Mouse (Mus musculus) CH12.LX (cell line): ENCODE results near the gene Pank2. TPM values are rescaled to one million over a fixed set of nuclear protein-coding genes. Genes with fewer than 3 reads are reported as not detected.

Experiments
- DNase-seq: peaks from one replicate; pipeline ENCODE4 v3.0.0-alpha.2; 2013; ENCODE audit errors: extremely low read depth
- H3K27ac ChIP-seq: 2 replicates; pipeline ENCODE4 v1.5.1; 2012; ENCODE audit warnings: low read depth, mild to moderate bottlenecking, control low read depth, moderate library complexity; ENCODE audit not compliant: insufficient read depth
- H3K27me3 ChIP-seq: replicated peaks from 2 replicates; pipeline ENCODE3; 2012; ENCODE audit warnings: inconsistent platforms
- H3K36me3 ChIP-seq, 2 experiments: replicated peaks in 1 of 2; 2 replicates each; pipeline versions ENCODE3 to v1.6.1; 2012; ENCODE audit warnings: inconsistent platforms in 1 of 2, low read length in 1 of 2, mild to moderate bottlenecking in 1 of 2, mixed read lengths in 1 of 2, moderate library complexity in 1 of 2; ENCODE audit not compliant: control insufficient read depth in 1 of 2, insufficient read depth in 1 of 2
- H3K4me1 ChIP-seq, 2 experiments: 2 replicates each; pipeline ENCODE4 v1.6.1; 2012; ENCODE audit warnings: inconsistent platforms in 1 of 2, moderate library complexity in 1 of 2; ENCODE audit not compliant: insufficient read depth in 2 of 2, control insufficient read depth in 1 of 2
- H3K4me2 ChIP-seq: 2 replicates; pipeline ENCODE4 v1.6.1; 2012; ENCODE audit warnings: low read depth, mild to moderate bottlenecking, control low read depth; ENCODE audit not compliant: poor library complexity, insufficient read depth, severe bottlenecking
- H3K4me3 ChIP-seq, 3 experiments: fragments of 150-350 bp in 1 of 3; sonication (generic) in 1 of 3; replicated peaks in 1 of 3; 2 replicates each; pipeline versions ENCODE3 to v1.5.1; 2011 to 2012; ENCODE audit warnings: low read depth in 2 of 3, low read length in 2 of 3, mild to moderate bottlenecking in 2 of 3, moderate library complexity in 2 of 3, control low read depth in 1 of 3, improper control_type of control experiment in 1 of 3, inconsistent platforms in 1 of 3, mixed read lengths in 1 of 3; ENCODE audit not compliant: poor library complexity in 1 of 3
- H3K79me2 ChIP-seq: replicated peaks from 2 replicates; pipeline ENCODE4 v1.6.1; 2012; ENCODE audit warnings: mild to moderate bottlenecking, moderate library complexity; ENCODE audit not compliant: control insufficient read depth, poor library complexity, insufficient read depth, severe bottlenecking; ENCODE audit errors: extremely low read depth
- H3K9ac ChIP-seq: 2 replicates; pipeline ENCODE4 v1.6.1; 2012; ENCODE audit warnings: low read depth, mild to moderate bottlenecking, control low read depth, moderate library complexity; ENCODE audit not compliant: insufficient read depth
- H3K9me3 ChIP-seq: replicated peaks from 2 replicates; pipeline ENCODE3; 2012; ENCODE audit warnings: low read length, inconsistent platforms, mixed read lengths
- BHLHE40 ChIP-seq: IDR thresholded peaks from 2 replicates; pipeline ENCODE4 v1.6.1; 2011; ENCODE audit warnings: mild to moderate bottlenecking, low read depth, low read length, improper control_type of control experiment
- CHD1 ChIP-seq: IDR thresholded peaks from 2 replicates; pipeline ENCODE4 v1.6.1; 2012; ENCODE audit warnings: low read depth, low read length, improper control_type of control experiment, inconsistent platforms
- CHD2 ChIP-seq: IDR thresholded peaks from 2 replicates; pipeline ENCODE4 v1.6.1; 2011; ENCODE audit warnings: low read length, improper control_type of control experiment
- CTCF ChIP-seq, 2 experiments: IDR thresholded peaks in 1 of 2; conservative IDR thresholded peaks in 1 of 2; 2 replicates each; pipeline ENCODE4 v1.5.1; 2011 to 2012; ENCODE audit warnings: low read depth in 2 of 2, low read length in 2 of 2, improper control_type of control experiment in 1 of 2, inconsistent platforms in 1 of 2, mild to moderate bottlenecking in 1 of 2, moderate library complexity in 1 of 2
- E2F4 ChIP-seq: IDR thresholded peaks from 2 replicates; pipeline ENCODE4 v1.6.1; 2011; ENCODE audit warnings: low read depth, low read length, improper control_type of control experiment; ENCODE audit not compliant: insufficient replicate concordance
- ELF1 ChIP-seq: IDR thresholded peaks from 2 replicates; pipeline ENCODE4 v1.6.1; 2014; ENCODE audit warnings: low read depth, mild to moderate bottlenecking, inconsistent platforms, low read length, improper control_type of control experiment
- EP300 ChIP-seq: IDR thresholded peaks from 2 replicates; pipeline ENCODE4 v1.6.1; 2011; ENCODE audit warnings: low read length, improper control_type of control experiment
- ETS1 ChIP-seq: conservative IDR thresholded peaks from 2 replicates; pipeline ENCODE4 v1.6.1; 2012; ENCODE audit warnings: low read depth, mild to moderate bottlenecking, inconsistent platforms, low read length, improper control_type of control experiment, moderate library complexity
- GABPA ChIP-seq: IDR thresholded peaks from 2 replicates; pipeline ENCODE4 v1.6.1; 2012; ENCODE audit warnings: low read depth, low read length, improper control_type of control experiment, inconsistent platforms; ENCODE audit not compliant: insufficient replicate concordance
- HCFC1 ChIP-seq: IDR thresholded peaks from 2 replicates; pipeline ENCODE4 v1.6.1; 2012; ENCODE audit warnings: low read depth, mild to moderate bottlenecking, inconsistent platforms, low read length, improper control_type of control experiment
- IRF4 ChIP-seq: IDR thresholded peaks from 2 replicates; pipeline ENCODE4 v1.6.1; 2014; ENCODE audit warnings: low read depth, mild to moderate bottlenecking, inconsistent platforms, low read length, improper control_type of control experiment
- JUN ChIP-seq: IDR thresholded peaks from 2 replicates; pipeline ENCODE4 v1.6.1; 2011; ENCODE audit warnings: low read depth, mild to moderate bottlenecking, low read length, improper control_type of control experiment, moderate library complexity; ENCODE audit not compliant: insufficient read depth
- JUND ChIP-seq: conservative IDR thresholded peaks from 2 replicates; pipeline ENCODE4 v1.6.1; 2011; ENCODE audit warnings: low read depth, low read length, improper control_type of control experiment
- KAT2A ChIP-seq: IDR thresholded peaks from 2 replicates; pipeline ENCODE4 v1.6.1; 2012; ENCODE audit warnings: low read length, improper control_type of control experiment, inconsistent platforms; ENCODE audit not compliant: insufficient replicate concordance
- MAFK ChIP-seq: IDR thresholded peaks from 2 replicates; pipeline ENCODE4 v1.6.1; 2011; ENCODE audit warnings: low read length, improper control_type of control experiment; ENCODE audit not compliant: insufficient replicate concordance
- MAX ChIP-seq: IDR thresholded peaks from 2 replicates; pipeline ENCODE4 v1.6.1; 2011; ENCODE audit warnings: low read length, improper control_type of control experiment
- MAZ ChIP-seq: IDR thresholded peaks from 2 replicates; pipeline ENCODE4 v1.6.1; 2012; ENCODE audit warnings: low read depth, mild to moderate bottlenecking, inconsistent platforms, low read length, improper control_type of control experiment, moderate library complexity
- MEF2A ChIP-seq: IDR thresholded peaks from 2 replicates; pipeline ENCODE4 v1.6.1; 2014; ENCODE audit warnings: low read depth, mild to moderate bottlenecking, inconsistent platforms, low read length, improper control_type of control experiment, borderline replicate concordance
- MXI1 ChIP-seq: IDR thresholded peaks from 2 replicates; pipeline ENCODE4 v1.6.1; 2011; ENCODE audit warnings: mild to moderate bottlenecking, low read depth, low read length, improper control_type of control experiment
- MYC ChIP-seq: IDR thresholded peaks from 2 replicates; pipeline ENCODE4 v1.6.1; 2011; ENCODE audit warnings: low read depth, mild to moderate bottlenecking, improper control_type of control experiment, low read length
- NELFE ChIP-seq: IDR thresholded peaks from 2 replicates; pipeline ENCODE4 v1.6.1; 2011; ENCODE audit warnings: low read depth, low read length, improper control_type of control experiment
- NRF1 ChIP-seq: IDR thresholded peaks from 2 replicates; pipeline ENCODE4 v1.6.1; 2014; ENCODE audit warnings: low read depth, mild to moderate bottlenecking, inconsistent platforms, low read length, improper control_type of control experiment, moderate library complexity
- PAX5 ChIP-seq: IDR thresholded peaks from 2 replicates; pipeline ENCODE4 v1.6.1; 2012; ENCODE audit warnings: low read length, inconsistent platforms, mixed read lengths
- POLR2A ChIP-seq: IDR thresholded peaks from 2 replicates; pipeline ENCODE4 v1.6.1; 2011; ENCODE audit warnings: low read depth, mild to moderate bottlenecking, improper control_type of control experiment, low read length
- POLR2AphosphoS2 ChIP-seq: IDR thresholded peaks from 2 replicates; pipeline ENCODE4 v1.6.1; 2011; ENCODE audit warnings: low read depth, low read length, improper control_type of control experiment
- RAD21 ChIP-seq: IDR thresholded peaks from 2 replicates; pipeline ENCODE4 v1.6.1; 2011; ENCODE audit warnings: low read depth, mild to moderate bottlenecking, low read length, improper control_type of control experiment, moderate library complexity
- RCOR1 ChIP-seq: conservative IDR thresholded peaks from 2 replicates; pipeline ENCODE4 v1.6.1; 2012; ENCODE audit warnings: low read depth, mild to moderate bottlenecking, inconsistent platforms, low read length, improper control_type of control experiment
- SIN3A ChIP-seq: IDR thresholded peaks from 2 replicates; pipeline ENCODE4 v1.6.1; 2012; ENCODE audit warnings: low read length, improper control_type of control experiment, inconsistent platforms
- SMC3 ChIP-seq: IDR thresholded peaks from 2 replicates; pipeline ENCODE4 v1.6.1; 2011; ENCODE audit warnings: low read depth, low read length, improper control_type of control experiment
- TBP ChIP-seq: conservative IDR thresholded peaks from 2 replicates; pipeline ENCODE4 v1.6.1; 2011; ENCODE audit warnings: low read depth, low read length, improper control_type of control experiment
- TCF12 ChIP-seq: IDR thresholded peaks from 2 replicates; pipeline ENCODE4 v1.6.1; 2014; ENCODE audit warnings: low read depth, mild to moderate bottlenecking, inconsistent platforms, low read length, improper control_type of control experiment
- UBTF ChIP-seq: IDR thresholded peaks from 2 replicates; pipeline ENCODE4 v1.6.1; 2012; ENCODE audit warnings: low read depth, mild to moderate bottlenecking, inconsistent platforms, low read length, improper control_type of control experiment, moderate library complexity
- USF1 ChIP-seq: IDR thresholded peaks from 2 replicates; pipeline ENCODE4 v1.6.1; 2014; ENCODE audit warnings: low read depth, mild to moderate bottlenecking, inconsistent platforms, low read length, improper control_type of control experiment
- USF2 ChIP-seq: conservative IDR thresholded peaks from 2 replicates; pipeline ENCODE4 v1.6.1; 2011; ENCODE audit warnings: low read depth, low read length, improper control_type of control experiment
- ZC3H11A ChIP-seq: IDR thresholded peaks from 2 replicates; pipeline ENCODE4 v1.6.1; 2012; ENCODE audit warnings: low read depth, mild to moderate bottlenecking, inconsistent platforms, low read length, improper control_type of control experiment
- ZKSCAN1 ChIP-seq: IDR thresholded peaks from 2 replicates; pipeline ENCODE4 v1.6.1; 2012; ENCODE audit warnings: low read depth, inconsistent platforms, low read length, improper control_type of control experiment, borderline replicate concordance
- ZMIZ1 ChIP-seq: IDR thresholded peaks from 2 replicates; pipeline ENCODE4 v1.6.1; 2012; ENCODE audit warnings: low read depth, mild to moderate bottlenecking, inconsistent platforms, low read length, improper control_type of control experiment
- ZNF384 ChIP-seq: IDR thresholded peaks from 2 replicates; pipeline ENCODE4 v1.6.1; 2012; ENCODE audit warnings: low read depth, low read length, improper control_type of control experiment, inconsistent platforms
- dilution Hi-C: fragments of 300-500 bp; cut with MboI; formaldehyde crosslinking; loops from 2 replicates; pipeline ENCODE4 v1.14.3; 2020; ENCODE audit warnings: low sequenced_read_pairs; ENCODE audit not compliant: extremely low pct_unique_long_range_greater_than_20kb, extremely low pct_ligation_motif_present
- in situ Hi-C: fragments of 300-500 bp; cut with MboI; formaldehyde crosslinking; loops from 3 replicates; pipeline ENCODE4 v1.14.3; 2019; ENCODE audit warnings: low sequenced_read_pairs, low pct_ligation_motif_present, low pct_unique_long_range_greater_than_20kb, mixed read lengths
- polyA plus RNA-seq: library from polyadenylated mRNA; unstranded; fragments of >175 nt; gene quantifications from 2 replicates; pipeline ENCODE4 v1.2.1, GENCODE M21; 2012; ENCODE audit warnings: low read depth; ENCODE audit not compliant: insufficient read length
- total RNA-seq, 2 experiments: library from RNA; depleted of rRNA; stranded (reverse); fragments of 300-350 nt in 1 of 2; fragments of >200 nt in 1 of 2; gene quantifications; 2 replicates each; pipeline ENCODE4 v1.2.3; 2012 to 2014

Gene Pank2
- total and polyA plus RNA-seq, 3 experiments, result 16.6 to 43.2 (median 28.6) TPM

GRCm38 (mm10) chr2:131233307-131234126 lies 28.8 kb upstream of the Pank2 start, which contains the start of gene Mavs:
Mavs (plus strand) TSS chr2:131234063.
- no peaks in the 10 kb centered on the region for H3K9me3 ChIP-seq
- no peak for TF ChIP-seq SMC3
- 0 out of 2 replicates have a peak, but pooled peaks have one; percentile 34 for TF ChIP-seq MAX
- no peak for TF ChIP-seq BHLHE40
- peak; percentile 66; the same call in 1 of the 2 replicates for TF ChIP-seq UBTF
- no peak for TF ChIP-seq CTCF (conservative IDR thresholded peaks at IDR 0.05 in 1 of 2, IDR thresholded peaks at IDR 0.05 in 1 of 2; ENCODE audit: low read depth in 2 of 2, low read length in 2 of 2)
- peak; percentile 72 for TF ChIP-seq ELF1
- 0 out of 2 replicates have a peak, but pooled peaks have one; percentile 10 for TF ChIP-seq ETS1
- TF ChIP-seq ZC3H11A, result no peak
- no peak; the same call in 1 of the 2 replicates for TF ChIP-seq SIN3A
- TF ChIP-seq JUND, result no peak
- TF ChIP-seq ZNF384, result no peak
- TF ChIP-seq MAFK, result no peak
- TF ChIP-seq TBP, result peak; percentile 85
- no peak for TF ChIP-seq POLR2AphosphoS2
- TF ChIP-seq NRF1, result 0 out of 2 replicates have a peak, but pooled peaks have one; percentile 28
- peak; percentile 69; the same call in 1 of the 2 replicates for TF ChIP-seq CHD2
- peak; percentile 93 for TF ChIP-seq TCF12
- TF ChIP-seq POLR2A, result peak; percentile 95
- TF ChIP-seq E2F4, result no peak
- no peak for TF ChIP-seq CHD1
- peak; percentile 78 for TF ChIP-seq MXI1
- no peak for TF ChIP-seq MEF2A
- TF ChIP-seq IRF4, result no peak
- TF ChIP-seq ZKSCAN1, result no peak
- no peak for TF ChIP-seq USF2
- TF ChIP-seq PAX5, result no peak
- TF ChIP-seq EP300, result no peak
- no peak for TF ChIP-seq KAT2A
- no peak for TF ChIP-seq GABPA
- no peak for TF ChIP-seq MAZ
- TF ChIP-seq USF1, result no peak
- TF ChIP-seq MYC, result no peak
- TF ChIP-seq RAD21, result no peak
- peak; percentile 55 for TF ChIP-seq HCFC1
- no peak for TF ChIP-seq NELFE
- no peak for TF ChIP-seq JUN
- no peak for TF ChIP-seq RCOR1
- TF ChIP-seq ZMIZ1, result peak; percentile 85; the same call in 1 of the 2 replicates
- DNase-seq, result peak; percentile 96
- peaks cover 0 to 25% of the 10 kb centered on the region in 2 experiments for H3K36me3 ChIP-seq
- peak within 1 kb of the TSS; percentile 87 for H3K27ac ChIP-seq
- no peaks in the 10 kb centered on the region for H3K27me3 ChIP-seq
- in situ Hi-C loops, result no loop called here
- dilution Hi-C loops, result no loop called here
- peaks cover 18 to 34% of the 10 kb centered on the region in 2 experiments for H3K4me1 ChIP-seq
- H3K9ac ChIP-seq, result peak within 1 kb of the TSS; percentile 81
- peak within 1 kb of the TSS; percentile 66 to 91 (median 80) for H3K4me3 ChIP-seq
- peak within 1 kb of the TSS; percentile 98 for H3K4me2 ChIP-seq
- H3K79me2 ChIP-seq, result peaks cover 9% of the 10 kb centered on the region; the same call in 1 of the 2 replicates
